Mouse (Mus musculus) testis, adult 2 months (tissue): Measurements from ENCODE around the gene Nod1. TPM values are rescaled to one million over a fixed set of nuclear protein-coding genes. Genes with fewer than 3 reads are reported as not detected.

Source experiments
- H3K27ac ChIP-seq: fragments of 200-500 bp; 2 replicates; pipeline ENCODE4 v1.5.1; 2012; ENCODE audit warnings: low read depth, low read length; ENCODE audit not compliant: control insufficient read depth, insufficient read depth
- H3K27me3 ChIP-seq: fragments of 200-500 bp; 2 replicates; pipeline ENCODE4 v1.6.1; 2012; ENCODE audit warnings: mild to moderate bottlenecking, low read length, moderate library complexity; ENCODE audit not compliant: control insufficient read depth, insufficient read depth
- H3K36me3 ChIP-seq: fragments of 200-500 bp; 2 replicates; pipeline ENCODE4 v1.6.1; 2012; ENCODE audit warnings: mild to moderate bottlenecking, low read length; ENCODE audit not compliant: control insufficient read depth, insufficient read depth
- H3K4me1 ChIP-seq: fragments of 200-500 bp; 2 replicates; pipeline ENCODE4 v1.6.1; 2012; ENCODE audit warnings: low read length; ENCODE audit not compliant: control insufficient read depth, insufficient read depth
- H3K4me3 ChIP-seq: fragments of 200-500 bp; 2 replicates; pipeline ENCODE4 v1.5.1; 2012; ENCODE audit warnings: low read depth, mild to moderate bottlenecking, low read length, moderate library complexity, mixed read lengths; ENCODE audit not compliant: control insufficient read depth
- CTCF ChIP-seq: fragments of 200-500 bp; IDR thresholded peaks from 2 replicates; pipeline ENCODE4 v1.5.1; 2012; ENCODE audit warnings: low read depth, mild to moderate bottlenecking, inconsistent platforms, low read length, moderate library complexity; ENCODE audit not compliant: control insufficient read depth, insufficient read depth, insufficient replicate concordance
- POLR2A ChIP-seq: fragments of 200-500 bp; IDR thresholded peaks from 2 replicates; pipeline ENCODE4 v1.6.1; 2012; ENCODE audit warnings: low read depth, mild to moderate bottlenecking, inconsistent platforms, low read length, moderate library complexity; ENCODE audit not compliant: control insufficient read depth
- polyA plus RNA-seq: library from polyadenylated mRNA; depleted of rRNA; stranded (reverse); fragments of >200 nt; gene quantifications from 2 replicates; pipeline ENCODE4 v1.2.3, GENCODE M21; 2012

Gene Nod1
- polyA plus RNA-seq, 1 experiment = 0.88 TPM

GRCm38 (mm10) chr6:54934930-54935329, 37.5 kb downstream of the Nod1 start:
- H3K27me3 ChIP-seq = no peaks in the 10 kb centered on the region
- peaks cover 8% of the 10 kb centered on the region for H3K4me1 ChIP-seq
- no peak overlapping the region for H3K4me3 ChIP-seq
- no peak overlapping the region for H3K27ac ChIP-seq
- H3K36me3 ChIP-seq = no peaks in the 10 kb centered on the region
- no peak for TF ChIP-seq CTCF
- no peak for TF ChIP-seq POLR2A

GRCm38 (mm10) chr6:54934313-54934712, 38.1 kb downstream of the Nod1 start:
- Histone ChIP-seq H3K27ac (no peak overlapping the region), H3K4me3 (no peak overlapping the region), H3K36me3 (no peaks in the 10 kb centered on the region), H3K4me1 (peaks cover 8% of the 10 kb centered on the region), H3K27me3 (no peaks in the 10 kb centered on the region)
- no peak for TF ChIP-seq POLR2A

- no peak for TF ChIP-seq CTCF
- TF ChIP-seq POLR2A = no peak
- Histone ChIP-seq H3K27me3 (no peaks in the 10 kb centered on the region), H3K27ac (no peak overlapping the region), H3K4me1 (peaks cover 8% of the 10 kb centered on the region), H3K36me3 (no peaks in the 10 kb centered on the region), H3K4me3 (no peak overlapping the region)
Measured at GRCm38 (mm10) chr6:54933866-54934265, 38.5 kb downstream of the Nod1 start.

DNA sequence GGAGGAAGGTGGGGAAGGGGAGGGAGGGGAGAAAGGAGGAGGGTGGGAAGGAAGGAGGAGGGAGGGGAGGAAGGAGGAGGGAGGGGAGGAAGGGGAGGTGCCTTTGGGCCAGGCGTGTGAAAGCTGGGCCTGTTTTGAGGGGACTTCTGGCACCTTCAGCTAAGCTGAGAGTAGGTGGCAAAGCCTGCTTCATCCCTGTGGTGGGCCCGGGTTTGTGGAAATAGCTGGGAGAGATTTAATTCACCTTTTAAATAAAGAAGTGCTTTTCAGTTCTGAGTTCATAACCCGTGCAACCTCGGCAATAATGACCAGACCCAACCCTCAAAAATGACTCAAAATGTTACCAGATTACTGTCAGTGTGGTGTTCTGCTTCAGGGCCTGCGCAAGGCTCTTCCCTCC, 39.2 kb downstream of the Nod1 start:
- no peaks in the 10 kb centered on the region for H3K27me3 ChIP-seq
- H3K27ac ChIP-seq = no peak overlapping the region

GRCm38 (mm10) chr6:54932526-54932925, 39.9 kb downstream of the Nod1 start:
- Histone ChIP-seq H3K27me3 (no peaks in the 10 kb centered on the region), H3K4me1 (peaks cover 8% of the 10 kb centered on the region), H3K27ac (no peak overlapping the region), H3K4me3 (no peak overlapping the region), H3K36me3 (no peaks in the 10 kb centered on the region)
- TF ChIP-seq CTCF = no peak
- no peak for TF ChIP-seq POLR2A

More for the DNA sequence above, 39.2 kb downstream of the Nod1 start:
- H3K4me3 ChIP-seq = no peak overlapping the region
- no peaks in the 10 kb centered on the region for H3K36me3 ChIP-seq
- peaks cover 8% of the 10 kb centered on the region for H3K4me1 ChIP-seq
- TF ChIP-seq POLR2A = no peak
- no peak for TF ChIP-seq CTCF

- TF ChIP-seq POLR2A (no peak), CTCF (no peak)
- no peaks in the 10 kb centered on the region for H3K36me3 ChIP-seq
- no peaks in the 10 kb centered on the region for H3K27me3 ChIP-seq
- H3K4me1 ChIP-seq = peaks cover 8% of the 10 kb centered on the region
- H3K27ac ChIP-seq = no peak overlapping the region
- no peak overlapping the region for H3K4me3 ChIP-seq
Measured at GRCm38 (mm10) chr6:54931641-54932040, 40.8 kb downstream of the Nod1 start.

- Histone ChIP-seq H3K4me1 (no peaks in the 10 kb centered on the region), H3K4me3 (no peak overlapping the region), H3K27me3 (no peaks in the 10 kb centered on the region), H3K27ac (no peak overlapping the region), H3K36me3 (no peaks in the 10 kb centered on the region)
- TF ChIP-seq CTCF (no peak), POLR2A (no peak)
Measured at GRCm38 (mm10) chr6:54927946-54928345, 44.5 kb downstream of the Nod1 start.

GRCm38 (mm10) chr6:54926899-54927298, 45.5 kb downstream of the Nod1 start:
- Histone ChIP-seq H3K4me3 (no peak overlapping the region), H3K27ac (no peak overlapping the region), H3K4me1 (no peaks in the 10 kb centered on the region), H3K27me3 (no peaks in the 10 kb centered on the region), H3K36me3 (no peaks in the 10 kb centered on the region)
- TF ChIP-seq POLR2A = no peak
- no peak for TF ChIP-seq CTCF
